Mouse (Mus musculus): Measurements from ENCODE around the gene 5730522E02Rik. TPM values are rescaled to one million over a fixed set of nuclear protein-coding genes. Genes with fewer than 3 reads are reported as not detected.
A peak's percentile ranks its signal among the peaks of the same experiment; 100 is the strongest.

Gene 5730522E02Rik
- polyA plus RNA-seq, 1 experiment from 2014 or later = 6.1 TPM

DNA sequence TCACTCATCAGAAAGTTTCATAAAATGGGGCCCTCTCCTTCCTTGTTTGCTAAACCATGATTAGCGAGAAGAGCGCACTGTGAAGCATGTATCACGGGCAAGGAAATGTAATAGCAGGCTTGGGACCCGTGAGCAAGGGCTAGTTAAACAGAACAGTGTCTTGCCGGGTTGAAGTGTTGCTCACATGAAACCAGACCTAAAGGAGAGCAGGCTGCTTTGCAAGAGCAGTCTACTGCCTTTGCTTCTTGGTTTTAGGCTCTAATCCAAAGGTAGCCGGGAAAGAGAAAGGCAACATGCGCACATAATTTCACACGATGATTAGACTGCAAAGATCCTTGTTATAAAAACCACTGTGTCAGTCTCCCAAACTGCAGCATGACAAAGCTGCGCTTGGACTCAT is 354.8 kb downstream of the 5730522E02Rik start:
- ATAC-seq (replicated peaks; ENCODE audit: low FRiP score) (no peak), DNase-seq (ENCODE audit: low spot score) (no peak)
- H3K4me1 ChIP-seq (replicated peaks; ENCODE audit: control insufficient read depth, insufficient read depth, low read length) = peaks cover 11% of the 10 kb centered on the region; the same call in 1 of the 2 replicates
- no peaks in the 10 kb centered on the region for H3K36me3 ChIP-seq (ENCODE audit: control insufficient read depth, insufficient read depth, low read length)
- H3K4me3 ChIP-seq (ENCODE audit: low read depth, low read length) = no peak overlapping the region
- H3K27ac ChIP-seq (ENCODE audit: low read depth, low read length) = peak overlapping the region; percentile 10; the same call in 1 of the 2 replicates
- H3K9me3 ChIP-seq (ENCODE audit: control insufficient read depth, low read length) = no peaks in the 10 kb centered on the region
- peak overlapping the region; percentile 33 for H3K4me2 ChIP-seq (ENCODE audit: low read depth, low read length, severe bottlenecking)
- peak overlapping the region; percentile 16; the same call in 1 of the 2 replicates for H3K9ac ChIP-seq (ENCODE audit: low read length)
- WGBS = 31% methylated on average over 9 of the region's 9 CpGs
- no peaks in the 10 kb centered on the region for H3K27me3 ChIP-seq (ENCODE audit: control insufficient read depth, insufficient read depth, low read length)

DNA sequence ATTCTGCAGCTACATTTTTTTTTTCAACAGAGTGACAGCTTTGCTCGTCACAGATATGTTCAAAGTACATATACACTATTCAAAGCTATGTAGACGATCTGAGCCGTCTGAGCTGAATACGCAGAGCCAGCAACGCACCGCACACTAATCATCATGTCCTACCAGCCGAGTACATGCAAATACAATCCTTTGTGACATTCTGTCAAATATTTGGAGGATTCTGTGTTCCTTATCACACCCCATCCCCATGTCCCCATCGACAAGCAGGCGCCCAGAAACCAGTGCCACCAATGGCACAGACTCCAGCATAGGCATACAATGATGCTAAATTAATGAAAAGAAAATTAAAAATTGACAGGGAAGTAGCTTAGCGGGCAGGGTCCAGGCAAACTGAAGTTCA is 356.3 kb downstream of the 5730522E02Rik start:
- no peak for ATAC-seq (replicated peaks; ENCODE audit: low FRiP score)
- Histone ChIP-seq H3K9me3 (ENCODE audit: control insufficient read depth, low read length) (no peaks in the 10 kb centered on the region), H3K4me1 (replicated peaks; ENCODE audit: control insufficient read depth, insufficient read depth, low read length) (peaks cover 11% of the 10 kb centered on the region; the same call in 1 of the 2 replicates), H3K4me2 (ENCODE audit: low read depth, low read length, severe bottlenecking) (no peak overlapping the region), H3K4me3 (ENCODE audit: low read depth, low read length) (no peak overlapping the region), H3K36me3 (ENCODE audit: control insufficient read depth, insufficient read depth, low read length) (no peaks in the 10 kb centered on the region), H3K27me3 (ENCODE audit: control insufficient read depth, insufficient read depth, low read length) (no peaks in the 10 kb centered on the region), H3K9ac (ENCODE audit: low read length) (no peak overlapping the region), H3K27ac (ENCODE audit: low read depth, low read length) (no peak overlapping the region)
- no peak for DNase-seq (ENCODE audit: low spot score)
- WGBS = 61% methylated on average over 10 of the region's 10 CpGs

DNA sequence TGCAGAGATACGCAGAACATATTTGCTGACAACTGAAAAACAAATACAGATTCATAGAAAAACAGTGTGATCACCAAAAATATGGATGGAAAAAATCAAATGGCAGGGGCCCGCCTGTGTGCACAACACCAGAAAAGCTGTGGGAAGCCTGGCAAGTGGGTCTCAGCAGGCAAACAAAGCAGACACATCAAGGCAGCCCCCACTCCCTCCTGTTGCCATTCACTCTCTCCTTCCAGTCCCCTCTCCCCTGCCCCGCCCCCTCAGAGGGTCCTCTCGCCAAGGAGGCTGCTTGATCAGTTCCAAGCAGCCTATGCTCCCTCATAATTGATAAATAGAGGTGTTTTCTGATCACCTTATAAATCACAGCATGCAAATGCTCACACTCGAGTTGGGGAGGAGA is 357.5 kb downstream of the 5730522E02Rik start:
- 17% methylated on average over 5 of the region's 5 CpGs for WGBS
- no peaks in the 10 kb centered on the region for H3K36me3 ChIP-seq (ENCODE audit: control insufficient read depth, insufficient read depth, low read length)
- H3K4me2 ChIP-seq (ENCODE audit: low read depth, low read length, severe bottlenecking) = no peak overlapping the region
- ATAC-seq (replicated peaks; ENCODE audit: low FRiP score) = peak; percentile 54
- H3K9me3 ChIP-seq (ENCODE audit: control insufficient read depth, low read length) = no peaks in the 10 kb centered on the region
- no peaks in the 10 kb centered on the region for H3K27me3 ChIP-seq (ENCODE audit: control insufficient read depth, insufficient read depth, low read length)
- no peak overlapping the region for H3K4me3 ChIP-seq (ENCODE audit: low read depth, low read length)
- H3K4me1 ChIP-seq (replicated peaks; ENCODE audit: control insufficient read depth, insufficient read depth, low read length) = peaks cover 11% of the 10 kb centered on the region; the same call in 1 of the 2 replicates
- peak; percentile 66 for DNase-seq (ENCODE audit: low spot score)
- no peak overlapping the region for H3K27ac ChIP-seq (ENCODE audit: low read depth, low read length)
- H3K9ac ChIP-seq (ENCODE audit: low read length) = no peak overlapping the region

DNA sequence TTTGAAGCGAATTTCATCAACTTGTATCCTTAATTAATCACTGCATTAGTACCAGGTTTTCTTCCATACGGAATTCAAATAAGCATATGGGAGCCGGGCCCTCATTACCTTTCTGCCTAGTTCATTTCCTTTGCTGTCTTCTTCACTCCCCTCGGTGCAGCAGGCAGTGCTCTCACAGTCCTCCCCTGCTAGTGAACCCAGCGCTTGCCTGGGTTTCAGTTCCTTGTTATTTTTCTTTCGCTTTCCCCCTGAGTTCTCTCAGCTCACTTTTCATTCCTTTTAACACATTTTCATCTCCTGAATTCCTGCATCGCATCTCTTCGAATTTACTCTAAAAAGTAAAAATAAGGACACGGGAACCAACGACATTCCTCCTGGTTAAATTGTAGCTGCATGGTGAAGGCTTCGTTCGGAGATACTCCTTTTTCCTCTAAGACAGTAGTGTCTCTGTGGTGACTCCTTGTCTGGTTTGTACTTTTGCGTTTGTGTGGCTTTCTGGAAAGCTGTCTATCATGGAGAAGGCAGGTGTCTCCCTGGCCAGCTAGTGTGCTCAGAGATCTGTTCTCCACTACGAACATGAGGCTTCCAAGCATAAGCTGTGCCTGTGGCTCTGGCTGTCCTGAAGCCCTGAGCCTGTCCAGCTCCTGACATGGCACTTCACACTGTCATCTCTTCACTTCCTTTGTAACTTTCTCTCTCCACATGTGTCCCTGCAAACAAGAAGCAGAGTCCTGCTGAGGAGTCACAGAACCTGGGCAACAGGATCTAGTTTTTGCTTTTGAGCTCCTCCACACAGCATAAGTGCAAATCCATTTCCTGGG is 361.5 kb downstream of the 5730522E02Rik start:
- Histone ChIP-seq H3K9me3 (ENCODE audit: control insufficient read depth, low read length) (no peaks in the 10 kb centered on the region), H3K4me1 (replicated peaks; ENCODE audit: control insufficient read depth, insufficient read depth, low read length) (no peaks in the 10 kb centered on the region; the same call in 1 of the 2 replicates), H3K27me3 (ENCODE audit: control insufficient read depth, insufficient read depth, low read length) (no peaks in the 10 kb centered on the region), H3K27ac (ENCODE audit: low read depth, low read length) (no peak overlapping the region), H3K4me3 (ENCODE audit: low read depth, low read length) (no peak overlapping the region), H3K9ac (ENCODE audit: low read length) (no peak overlapping the region), H3K36me3 (ENCODE audit: control insufficient read depth, insufficient read depth, low read length) (no peaks in the 10 kb centered on the region), H3K4me2 (ENCODE audit: low read depth, low read length, severe bottlenecking) (no peak overlapping the region)
- WGBS = 70% methylated on average over 14 of the region's 14 CpGs
- DNase-seq (ENCODE audit: low spot score) (no peak), ATAC-seq (replicated peaks; ENCODE audit: low FRiP score) (no peak)

DNA sequence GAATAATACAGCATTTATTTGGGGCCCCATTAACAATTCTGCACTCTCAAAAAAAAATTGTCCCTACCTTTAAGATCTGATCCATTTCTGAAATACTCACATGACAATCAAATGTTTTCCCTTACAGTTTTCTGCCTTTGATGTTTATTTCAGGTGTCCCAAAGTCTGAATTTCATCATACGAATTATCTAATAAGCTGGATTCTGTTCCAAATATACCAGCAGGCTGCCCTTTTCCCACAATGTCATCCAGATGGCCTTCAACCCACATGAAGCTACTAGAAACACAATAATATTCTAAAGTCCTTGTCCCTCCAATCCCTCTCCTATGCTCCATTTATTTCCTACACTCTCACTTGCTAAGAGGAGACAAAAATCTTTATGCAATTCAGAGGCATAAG is 372.1 kb downstream of the 5730522E02Rik start:
- H3K4me1 ChIP-seq (replicated peaks; ENCODE audit: control insufficient read depth, insufficient read depth, low read length) = no peaks in the 10 kb centered on the region
- H3K4me3 ChIP-seq (ENCODE audit: low read depth, low read length) = no peak overlapping the region
- H3K27ac ChIP-seq (ENCODE audit: low read depth, low read length) = no peak overlapping the region
- H3K9me3 ChIP-seq (ENCODE audit: control insufficient read depth, low read length) = no peaks in the 10 kb centered on the region
- no peak for DNase-seq (ENCODE audit: low spot score)
- no peaks in the 10 kb centered on the region for H3K27me3 ChIP-seq (ENCODE audit: control insufficient read depth, insufficient read depth, low read length)
- ATAC-seq (replicated peaks; ENCODE audit: low FRiP score) = no peak
- H3K9ac ChIP-seq (ENCODE audit: low read length) = no peak overlapping the region
- H3K4me2 ChIP-seq (ENCODE audit: low read depth, low read length, severe bottlenecking) = no peak overlapping the region
- WGBS = 81% methylated on average over 1 of the region's 1 CpGs
- H3K36me3 ChIP-seq (ENCODE audit: control insufficient read depth, insufficient read depth, low read length) = no peaks in the 10 kb centered on the region

DNA sequence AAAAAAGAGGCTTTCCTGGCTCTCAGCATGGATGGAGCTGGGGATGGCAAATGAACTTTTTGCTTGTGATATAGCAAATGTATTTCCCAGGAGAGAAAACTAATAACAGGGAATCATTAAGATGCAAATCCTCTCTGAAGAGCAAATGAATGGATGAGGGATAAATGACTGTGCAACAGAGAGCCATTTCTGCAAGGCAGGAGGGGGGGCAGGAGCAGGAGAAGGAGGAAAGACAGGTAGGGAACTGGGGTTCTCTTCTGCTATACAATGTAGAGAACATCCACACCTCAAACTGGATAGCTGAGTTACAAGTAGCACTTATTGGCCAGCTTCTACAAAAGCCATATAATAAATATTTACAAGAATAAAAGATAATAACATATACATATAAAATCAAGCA is 390.8 kb downstream of the 5730522E02Rik start:
- ATAC-seq (replicated peaks; ENCODE audit: low FRiP score) = no peak
- Histone ChIP-seq H3K9me3 (ENCODE audit: control insufficient read depth, low read length) (no peaks in the 10 kb centered on the region), H3K27me3 (ENCODE audit: control insufficient read depth, insufficient read depth, low read length) (no peaks in the 10 kb centered on the region)

DNA sequence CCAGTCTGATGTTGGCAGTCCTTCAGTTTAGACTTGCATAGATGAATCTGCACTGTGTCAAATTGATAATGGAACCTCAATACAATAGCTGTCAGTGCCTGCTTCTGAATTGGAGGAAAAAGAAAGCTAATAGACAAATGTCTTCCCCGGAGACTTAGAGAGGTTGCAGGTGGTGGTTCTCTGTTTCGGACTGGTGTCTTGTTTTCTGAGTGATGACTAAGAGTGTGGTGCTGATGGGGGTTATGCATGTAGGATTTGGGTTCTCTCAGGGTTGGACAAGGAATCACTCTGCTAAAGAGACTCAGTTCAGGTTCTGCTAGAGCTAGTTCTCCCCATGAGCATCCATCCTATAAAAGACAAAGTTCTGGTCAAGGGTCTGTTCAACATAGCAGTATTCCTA is 397.1 kb downstream of the 5730522E02Rik start:
- 92% methylated on average over 2 of the region's 2 CpGs for WGBS
- H3K9me3 ChIP-seq (ENCODE audit: control insufficient read depth, low read length) = no peaks in the 10 kb centered on the region
- H3K27me3 ChIP-seq (ENCODE audit: control insufficient read depth, insufficient read depth, low read length) = no peaks in the 10 kb centered on the region
- H3K27ac ChIP-seq (ENCODE audit: low read depth, low read length) = no peak overlapping the region
- DNase-seq (ENCODE audit: low spot score) = no peak
- no peak overlapping the region for H3K9ac ChIP-seq (ENCODE audit: low read length)
- no peak overlapping the region for H3K4me2 ChIP-seq (ENCODE audit: low read depth, low read length, severe bottlenecking)
- H3K36me3 ChIP-seq (ENCODE audit: control insufficient read depth, insufficient read depth, low read length) = no peaks in the 10 kb centered on the region
- H3K4me1 ChIP-seq (replicated peaks; ENCODE audit: control insufficient read depth, insufficient read depth, low read length) = no peaks in the 10 kb centered on the region
- no peak overlapping the region for H3K4me3 ChIP-seq (ENCODE audit: low read depth, low read length)
- no peak for ATAC-seq (replicated peaks; ENCODE audit: low FRiP score)

More for the DNA sequence above, 390.8 kb downstream of the 5730522E02Rik start:
- no peaks in the 10 kb centered on the region for H3K4me1 ChIP-seq (replicated peaks; ENCODE audit: control insufficient read depth, insufficient read depth, low read length)
- H3K4me2 ChIP-seq (ENCODE audit: low read depth, low read length, severe bottlenecking) = no peak overlapping the region
- no peak overlapping the region for H3K27ac ChIP-seq (ENCODE audit: low read depth, low read length)
- no peaks in the 10 kb centered on the region for H3K36me3 ChIP-seq (ENCODE audit: control insufficient read depth, insufficient read depth, low read length)
- no peak overlapping the region for H3K9ac ChIP-seq (ENCODE audit: low read length)
- no peak for DNase-seq (ENCODE audit: low spot score)
- H3K4me3 ChIP-seq (ENCODE audit: low read depth, low read length) = no peak overlapping the region

DNA sequence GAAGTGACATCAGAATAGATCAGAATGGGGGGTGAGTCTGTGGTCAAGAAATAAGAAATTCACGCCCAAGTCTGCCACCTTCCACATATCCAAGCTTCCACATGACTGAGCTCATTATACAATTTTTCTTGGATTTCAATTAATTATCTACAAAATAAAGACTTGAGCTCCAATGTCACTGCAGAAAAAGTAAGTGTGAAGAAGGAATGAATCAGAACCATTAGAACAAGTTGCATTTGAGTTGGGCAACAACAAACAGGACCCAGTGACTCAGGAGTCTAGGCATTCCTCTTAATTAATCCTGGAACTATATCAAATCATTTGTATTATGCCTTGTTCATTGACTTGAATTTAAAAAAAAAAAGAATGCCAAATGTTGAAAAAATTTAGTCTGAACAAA is 422.9 kb downstream of the 5730522E02Rik start:
- H3K27ac ChIP-seq (ENCODE audit: low read depth, low read length) = no peak overlapping the region
- DNase-seq (ENCODE audit: low spot score) (no peak), ATAC-seq (replicated peaks; ENCODE audit: low FRiP score) (no peak)
- H3K4me3 ChIP-seq (ENCODE audit: low read depth, low read length) = no peak overlapping the region
- no peak overlapping the region for H3K4me2 ChIP-seq (ENCODE audit: low read depth, low read length, severe bottlenecking)
- H3K9me3 ChIP-seq (ENCODE audit: control insufficient read depth, low read length) = no peaks in the 10 kb centered on the region
- 84% methylated on average over 1 of the region's 1 CpGs for WGBS
- no peaks in the 10 kb centered on the region for H3K36me3 ChIP-seq (ENCODE audit: control insufficient read depth, insufficient read depth, low read length)
- no peaks in the 10 kb centered on the region for H3K27me3 ChIP-seq (ENCODE audit: control insufficient read depth, insufficient read depth, low read length)
- no peaks in the 10 kb centered on the region for H3K4me1 ChIP-seq (replicated peaks; ENCODE audit: control insufficient read depth, insufficient read depth, low read length)
- H3K9ac ChIP-seq (ENCODE audit: low read length) = no peak overlapping the region

DNA sequence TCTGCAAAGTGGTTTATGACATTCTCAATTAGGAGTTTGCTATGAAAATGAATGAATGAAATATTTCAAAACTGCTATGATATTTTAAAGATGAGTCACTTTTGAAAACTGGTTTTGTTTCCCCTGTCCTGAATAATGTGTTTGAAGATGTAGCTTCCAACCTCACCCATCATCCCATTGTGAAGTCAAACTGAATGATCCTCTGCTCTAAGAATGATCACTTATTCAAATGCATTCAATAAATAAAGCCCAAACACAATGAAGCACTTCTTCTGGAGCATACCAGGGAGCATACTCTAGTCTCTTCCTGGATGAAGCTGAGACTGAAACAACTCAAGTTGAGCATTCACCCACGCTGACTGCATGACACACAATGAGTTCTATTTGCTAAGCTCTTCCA is 438.3 kb downstream of the 5730522E02Rik start:
- Histone ChIP-seq H3K9me3 (ENCODE audit: control insufficient read depth, low read length) (no peaks in the 10 kb centered on the region), H3K4me2 (ENCODE audit: low read depth, low read length, severe bottlenecking) (no peak overlapping the region), H3K4me3 (ENCODE audit: low read depth, low read length) (no peak overlapping the region), H3K36me3 (ENCODE audit: control insufficient read depth, insufficient read depth, low read length) (no peaks in the 10 kb centered on the region), H3K27ac (ENCODE audit: low read depth, low read length) (no peak overlapping the region), H3K4me1 (replicated peaks; ENCODE audit: control insufficient read depth, insufficient read depth, low read length) (no peaks in the 10 kb centered on the region), H3K27me3 (ENCODE audit: control insufficient read depth, insufficient read depth, low read length) (no peaks in the 10 kb centered on the region), H3K9ac (ENCODE audit: low read length) (no peak overlapping the region)
- ATAC-seq (replicated peaks; ENCODE audit: low FRiP score) = no peak
- 88% methylated on average over 1 of the region's 1 CpGs for WGBS
- DNase-seq (ENCODE audit: low spot score) = no peak

Measured in forebrain, embryonic 11.5 days (tissue).